Mouse (Mus musculus): Measurements from ENCODE around the gene Oit1.
A peak's percentile ranks its signal among the peaks of the same experiment; 100 is the strongest.

Oit1 gene

DNA sequence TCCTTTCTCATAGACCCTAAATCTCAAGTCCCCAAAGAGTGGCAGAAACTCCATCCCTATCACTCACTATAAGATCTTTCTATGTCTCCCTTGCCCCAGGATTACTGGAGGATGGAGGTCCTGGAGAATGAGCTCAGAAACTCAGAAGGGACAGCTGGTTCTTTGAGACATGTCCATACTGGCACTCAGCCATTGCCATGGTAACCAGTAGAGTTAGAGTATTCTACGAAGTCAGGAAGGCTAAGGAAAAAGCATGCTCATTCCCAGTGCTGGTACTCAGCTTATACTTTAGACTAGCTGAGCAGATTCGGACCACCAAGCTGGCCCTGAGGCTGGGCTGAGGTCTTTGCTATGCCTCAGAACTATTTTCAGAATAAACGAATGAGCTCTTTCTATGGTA, 44.0 kb downstream of the Oit1 start:
- no peak for DNase-seq

DNA sequence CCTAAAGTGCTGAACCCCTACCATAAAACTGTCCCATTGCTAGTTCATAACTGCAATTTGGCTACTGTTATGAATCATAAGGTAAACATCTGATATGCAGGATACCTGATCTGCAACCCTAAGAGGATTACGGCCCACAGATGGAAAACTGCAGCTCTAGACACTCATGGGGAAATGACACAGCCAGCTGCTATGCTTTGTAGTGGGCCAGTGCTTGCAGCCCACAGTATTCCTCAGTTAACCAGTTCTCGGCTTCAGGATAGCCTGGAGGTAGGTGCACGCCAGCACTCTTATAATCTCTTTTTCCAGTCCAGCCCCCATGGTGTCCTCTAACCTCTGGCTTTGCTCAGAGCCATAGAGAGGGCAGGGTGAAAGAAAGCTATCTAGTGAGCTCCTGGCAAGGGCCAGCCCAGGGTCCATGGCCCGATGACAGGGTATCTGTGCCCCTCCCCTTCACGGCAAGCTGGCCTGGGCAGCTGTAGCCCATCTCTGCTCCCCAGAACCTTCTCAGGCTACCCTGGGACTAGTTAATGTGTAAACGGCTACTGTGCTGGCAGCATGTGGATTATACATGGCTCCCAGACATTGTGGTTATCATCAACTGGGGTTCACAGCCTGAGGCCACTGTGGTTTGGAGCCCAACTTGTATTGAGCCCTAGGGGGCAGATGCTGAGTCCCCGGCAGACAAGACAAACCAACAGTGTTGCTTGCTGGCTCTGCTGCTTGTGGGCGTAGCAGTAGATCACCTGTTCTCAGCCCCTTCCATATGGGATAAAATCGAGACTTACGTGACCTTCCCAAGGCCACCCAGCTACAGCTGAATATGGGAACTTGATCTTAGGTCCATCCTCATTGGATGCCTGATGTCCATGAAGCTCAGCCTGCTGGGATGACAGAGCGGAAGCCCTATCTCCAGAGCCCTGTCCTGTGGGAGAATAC, 46.0 kb downstream of the Oit1 start:
- DNase-seq, result no peak

DNA sequence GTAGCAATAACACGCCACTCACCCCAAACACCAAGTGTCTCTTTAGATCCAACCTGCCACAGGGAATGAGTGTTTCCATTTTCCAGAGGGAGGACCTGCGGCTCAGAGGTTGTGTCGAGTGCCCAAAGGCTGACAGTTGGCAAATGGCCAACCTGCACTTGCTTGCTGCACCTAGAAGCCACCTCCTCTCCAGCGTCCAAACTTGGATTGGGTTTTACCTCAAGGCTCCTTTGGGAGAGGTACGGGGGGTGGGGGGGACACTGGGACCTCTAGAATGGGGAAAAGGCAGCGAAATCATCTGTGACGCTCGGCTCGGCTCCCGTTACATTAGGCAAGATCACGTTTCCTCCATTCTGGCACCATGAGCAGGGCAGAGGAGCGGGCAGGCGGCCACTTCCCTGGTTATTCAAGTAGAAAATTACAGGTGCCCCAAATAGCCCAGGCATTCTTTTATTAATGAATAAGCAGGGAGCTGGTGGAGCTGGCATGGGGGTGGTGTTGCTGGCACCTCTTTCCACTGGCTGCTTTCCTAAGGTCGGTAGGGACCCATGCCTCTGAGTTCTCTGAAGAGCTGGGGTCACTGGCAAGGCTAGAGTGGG, 47.1 kb downstream of the Oit1 start:
- peak; percentile 46 for DNase-seq

DNA sequence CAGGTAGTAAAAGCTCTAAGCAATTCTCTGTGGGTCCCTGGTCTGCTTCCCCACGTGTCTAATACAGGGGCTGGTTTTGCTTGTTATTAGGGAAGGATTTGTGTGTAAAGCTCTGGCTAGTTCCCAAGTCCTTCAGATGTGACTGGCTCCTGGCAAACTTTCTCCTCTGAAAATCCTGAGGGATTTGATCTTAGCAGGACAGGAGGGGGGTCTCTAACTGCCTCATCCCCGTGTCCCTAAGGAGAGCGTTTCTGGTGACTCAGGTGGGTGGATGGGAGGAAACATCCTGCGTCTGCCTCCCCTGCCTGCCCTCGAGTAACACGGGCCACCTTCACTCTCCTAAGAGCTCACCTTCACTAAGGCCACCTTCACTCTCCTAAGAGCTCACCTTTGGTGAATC, 48.2 kb downstream of the Oit1 start:
- DNase-seq, result no peak

DNA sequence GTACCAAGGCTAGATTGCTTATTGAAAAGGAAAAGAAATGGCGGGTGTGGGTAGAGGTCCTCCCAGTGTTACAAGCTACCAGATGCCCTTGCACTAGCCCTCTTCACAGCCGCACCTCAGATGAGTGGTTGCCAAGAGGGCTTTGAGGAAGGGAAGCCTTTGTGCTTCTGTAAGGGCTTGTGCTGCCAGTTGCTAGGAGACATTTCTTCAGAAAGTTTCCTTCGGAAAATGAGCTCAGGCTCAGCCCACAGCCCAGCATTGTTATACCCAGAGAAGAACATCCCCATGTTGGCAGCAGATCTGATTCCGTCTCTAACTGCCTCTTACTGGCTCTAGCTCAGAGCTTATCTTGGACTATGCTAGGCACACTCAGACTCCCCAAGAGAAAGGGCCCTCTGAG, 49.0 kb downstream of the Oit1 start:
- DNase-seq, result peak; percentile 53

DNA sequence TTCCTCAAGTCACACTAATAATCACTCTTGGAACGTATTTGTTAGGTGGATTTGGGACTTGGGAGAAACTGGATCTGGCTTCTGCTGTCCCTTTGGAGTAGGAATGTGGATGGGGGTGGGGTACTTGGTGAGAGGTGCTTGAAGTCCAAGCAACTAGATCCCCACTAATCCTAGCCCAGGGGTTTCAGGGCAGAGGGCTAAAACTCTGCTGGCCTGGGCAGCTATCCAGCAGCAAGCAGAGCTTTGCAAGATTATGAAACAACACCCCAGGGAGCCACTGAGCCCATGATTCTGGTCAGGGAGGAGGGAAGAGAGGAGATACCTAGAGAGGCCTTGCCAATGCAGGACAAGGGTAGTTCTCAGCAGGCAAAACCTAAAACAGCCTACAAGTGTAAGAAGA, 51.2 kb downstream of the Oit1 start:
- no peak for DNase-seq

DNA sequence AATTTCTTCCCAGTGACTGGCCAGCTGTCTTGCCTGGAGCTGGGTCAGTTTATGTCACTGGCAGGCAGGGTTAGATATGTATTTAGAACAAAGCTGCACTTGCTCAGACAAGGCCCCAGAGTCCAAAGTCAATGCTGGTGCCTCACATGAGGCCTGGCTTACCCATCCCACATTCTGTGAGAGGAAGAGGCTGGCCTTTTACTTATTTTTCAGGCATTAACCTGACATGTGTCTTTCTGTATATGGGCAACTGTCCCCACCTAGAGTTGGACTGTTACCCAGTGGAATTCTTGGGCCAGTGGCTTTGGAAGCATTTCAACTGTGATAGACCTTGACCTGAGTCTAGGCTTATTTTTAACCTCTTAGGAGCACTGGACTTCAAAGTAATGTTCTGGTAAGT, 51.6 kb downstream of the Oit1 start:
- DNase-seq, result no peak

DNA sequence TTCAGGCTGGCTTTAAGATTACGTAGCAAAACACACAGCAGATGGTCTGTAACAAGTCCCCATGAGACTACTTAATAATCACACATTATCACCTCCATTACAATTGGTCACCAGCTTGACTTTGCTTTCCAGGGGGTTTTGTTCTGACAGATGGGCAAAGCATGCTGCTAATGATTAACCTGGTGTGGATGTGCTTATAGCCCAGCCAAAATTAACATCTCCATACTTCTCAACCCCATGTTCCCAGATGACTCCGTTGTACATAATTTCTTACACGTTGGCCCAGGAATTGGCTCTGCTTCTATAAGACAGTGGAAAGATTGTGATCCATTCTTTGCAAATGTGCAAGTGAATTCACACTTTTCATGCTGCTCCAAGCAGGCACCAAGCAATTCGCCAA, 52.8 kb downstream of the Oit1 start:
- no peak for DNase-seq

DNA sequence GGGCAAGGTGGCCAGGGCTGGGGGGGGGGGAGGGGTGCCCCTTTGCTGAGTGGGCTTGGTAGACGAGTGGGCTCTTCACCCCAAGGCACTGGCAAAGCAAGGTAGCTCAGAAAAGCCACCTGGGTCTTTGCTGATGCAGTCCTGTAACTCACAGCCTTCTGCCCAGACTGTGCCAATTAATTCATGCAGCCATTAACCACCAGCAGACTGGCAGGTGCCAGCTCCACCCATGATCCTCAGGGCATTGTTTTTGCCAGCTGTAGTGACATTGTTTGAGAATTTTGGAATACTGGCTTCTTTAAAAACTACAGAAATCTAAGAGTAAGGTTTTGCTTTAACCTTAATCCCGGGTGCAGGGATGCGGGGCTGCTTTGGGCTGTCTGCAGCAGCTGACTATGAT, 58.0 kb downstream of the Oit1 start:
- DNase-seq, result no peak

DNA sequence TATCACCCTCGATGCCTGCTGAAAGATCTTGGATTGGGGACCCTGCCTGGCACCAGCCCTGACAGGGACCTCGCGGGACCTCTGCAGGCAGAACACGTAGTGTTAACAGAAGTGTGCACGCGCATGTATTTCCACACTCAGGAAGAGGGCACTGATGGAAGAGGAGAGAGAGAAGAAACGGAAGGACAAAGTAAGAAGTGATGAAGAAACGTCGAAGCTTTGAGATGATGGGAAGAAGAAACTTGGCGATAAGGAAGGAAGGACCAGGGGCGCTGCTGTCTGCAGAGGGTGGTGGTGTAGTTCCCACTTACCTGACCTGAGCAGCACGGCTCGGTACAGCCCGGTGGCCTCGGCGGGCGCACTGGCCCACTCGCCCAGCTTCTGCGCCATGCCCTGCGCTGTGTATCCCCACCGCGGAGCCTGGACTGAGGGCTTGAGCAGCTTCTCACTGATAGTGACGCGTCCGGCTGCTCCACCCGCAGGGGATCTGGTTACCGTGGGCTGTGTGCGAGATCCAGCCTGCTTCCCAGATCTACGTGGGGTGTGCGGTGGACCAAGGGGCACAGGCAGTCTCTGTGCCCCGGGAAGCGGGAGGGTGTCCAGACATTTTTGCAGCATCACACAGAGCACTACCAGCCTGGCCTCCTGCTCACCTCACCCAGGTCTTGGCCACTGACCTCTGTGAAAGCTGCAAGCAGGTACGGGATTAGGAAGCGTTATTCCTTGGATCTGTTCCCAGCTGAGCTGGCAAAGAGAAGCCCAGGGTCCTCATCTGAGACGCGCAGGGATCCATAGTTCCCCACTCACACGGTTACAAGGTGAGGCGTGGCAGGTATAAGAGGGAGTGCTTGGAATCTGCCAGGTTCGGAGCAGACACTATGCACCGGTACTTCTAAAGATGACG, 61.1 kb downstream of the Oit1 start, which contains the start of gene Fam107a:
Fam107a (minus strand) TSS at position 830 of the 904 bp plus-strand sequence.
- no peak for DNase-seq

DNA sequence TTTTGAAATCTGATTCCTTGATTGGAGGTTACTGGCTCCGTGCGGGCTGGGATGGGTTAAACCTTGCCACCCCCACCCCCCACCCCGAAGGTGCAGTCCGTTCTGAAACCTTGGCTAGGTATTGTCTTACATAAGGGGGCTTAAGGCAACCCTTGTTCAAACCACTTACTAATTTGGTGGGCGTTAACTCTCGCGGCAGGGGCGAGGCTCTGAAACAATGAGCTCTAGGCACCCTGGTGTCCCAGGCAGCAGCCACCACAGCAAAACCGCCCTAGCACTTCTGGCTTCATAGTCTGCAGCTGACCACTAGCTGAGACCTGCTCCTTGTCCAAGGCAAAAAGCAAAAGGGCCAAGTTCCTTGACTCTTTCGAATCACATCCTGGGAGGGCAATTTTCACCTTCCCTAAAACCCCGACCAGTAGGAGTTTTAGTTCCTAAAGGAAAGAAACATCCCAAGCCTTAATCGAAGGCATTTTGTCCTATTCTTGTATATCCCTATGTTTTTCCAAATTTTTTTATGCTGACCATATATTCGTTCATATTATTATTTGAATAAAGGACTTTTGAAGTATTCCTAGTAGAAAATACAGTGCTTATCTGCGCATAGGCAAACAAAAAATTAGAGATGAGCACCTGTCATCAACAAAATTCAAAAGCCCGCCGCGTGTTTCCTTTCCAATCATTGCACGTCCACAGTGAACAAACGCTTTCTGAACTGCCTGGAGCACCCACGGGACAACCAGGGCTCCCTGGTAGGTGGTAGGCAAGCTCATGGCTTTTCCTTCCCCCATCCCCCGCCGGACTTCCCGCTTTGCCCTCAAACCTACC, 62.0 kb downstream of the Oit1 start:
- DNase-seq, result no peak

DNA sequence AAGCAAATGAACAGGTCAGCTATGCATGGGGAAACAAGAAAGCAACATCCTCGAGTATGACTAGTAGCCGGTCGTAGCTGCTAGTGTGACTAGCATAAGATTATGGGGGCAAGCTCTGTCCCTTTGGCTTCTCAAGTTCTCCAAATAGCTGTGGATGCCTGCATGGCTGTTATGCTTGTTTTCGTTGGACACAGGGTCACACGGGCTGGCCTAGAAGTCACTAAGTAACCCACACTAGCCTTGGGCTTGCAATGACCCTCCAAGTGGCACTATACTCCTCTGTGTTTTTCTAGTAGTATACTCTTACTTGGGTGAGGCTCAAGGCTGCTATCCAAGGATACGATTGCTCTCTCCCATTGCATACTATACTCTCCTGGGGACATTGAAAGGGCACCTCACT, 63.4 kb downstream of the Oit1 start:
- DNase-seq, result no peak

DNA sequence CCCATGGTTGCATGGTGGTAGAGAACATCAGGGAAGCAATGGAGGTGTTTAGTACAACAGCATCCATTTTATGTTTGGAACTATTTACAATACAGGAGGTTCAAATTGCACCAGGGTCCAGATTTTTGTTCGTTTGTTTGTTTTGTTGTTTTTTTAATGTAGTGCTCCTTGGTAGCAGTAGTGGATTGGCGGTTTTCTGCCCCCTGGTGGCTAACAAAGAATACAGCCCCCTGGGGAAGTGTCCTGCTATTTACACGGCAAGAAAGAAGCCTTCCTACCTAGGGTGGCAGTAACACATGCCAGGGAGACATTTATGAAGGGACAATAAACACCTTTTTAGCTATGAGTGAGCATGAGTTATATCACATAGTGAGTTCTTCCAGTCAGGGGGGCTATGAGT, 64.0 kb downstream of the Oit1 start:
- peak; percentile 51 for DNase-seq

DNA sequence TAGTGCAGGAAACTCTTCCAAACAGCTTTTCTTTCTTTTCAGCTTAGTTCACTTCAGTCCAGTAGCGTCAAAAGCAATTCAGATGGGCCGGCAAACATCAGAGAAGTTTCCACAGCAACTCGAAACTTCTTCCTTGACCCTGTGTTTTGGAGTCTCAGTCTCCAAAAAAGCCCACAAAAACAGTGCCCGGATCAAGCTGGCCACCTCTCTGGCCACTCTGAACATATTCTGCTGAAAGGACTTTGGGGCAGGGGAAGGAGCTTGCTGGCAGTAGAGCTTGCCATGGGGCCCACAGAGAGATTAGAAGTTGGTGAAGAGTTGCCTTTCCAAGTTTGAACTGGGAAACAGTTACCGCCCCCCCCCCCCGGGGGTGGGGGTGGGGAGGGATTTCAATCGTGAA, 64.7 kb downstream of the Oit1 start:
- no peak for DNase-seq

DNA sequence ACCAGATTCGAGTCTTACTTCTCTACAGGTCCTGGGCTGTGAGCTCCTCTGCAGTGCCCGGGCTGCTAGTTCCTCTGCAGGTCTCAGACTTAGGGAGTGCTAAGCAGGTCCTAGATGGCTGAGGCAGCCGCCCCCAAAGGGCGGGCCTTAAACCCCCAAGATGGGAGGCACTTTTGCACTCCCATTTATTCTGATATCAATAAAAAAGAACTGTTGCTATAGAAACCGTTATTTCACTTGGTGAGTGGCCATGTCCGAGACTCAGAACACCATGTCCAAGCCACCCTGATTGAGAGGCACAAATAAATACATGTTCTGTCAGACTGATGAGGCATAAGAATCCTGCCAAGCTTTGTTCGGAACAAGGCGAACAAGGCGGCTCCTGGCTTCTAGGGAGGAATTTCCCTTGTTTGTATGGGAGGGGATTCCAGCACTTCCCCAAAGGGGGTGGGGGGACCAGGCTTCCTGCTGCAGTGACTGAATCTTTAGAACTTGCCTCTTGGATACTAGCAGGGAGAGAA, 68.9 kb downstream of the Oit1 start:
- DNase-seq, result peak; percentile 85

DNA sequence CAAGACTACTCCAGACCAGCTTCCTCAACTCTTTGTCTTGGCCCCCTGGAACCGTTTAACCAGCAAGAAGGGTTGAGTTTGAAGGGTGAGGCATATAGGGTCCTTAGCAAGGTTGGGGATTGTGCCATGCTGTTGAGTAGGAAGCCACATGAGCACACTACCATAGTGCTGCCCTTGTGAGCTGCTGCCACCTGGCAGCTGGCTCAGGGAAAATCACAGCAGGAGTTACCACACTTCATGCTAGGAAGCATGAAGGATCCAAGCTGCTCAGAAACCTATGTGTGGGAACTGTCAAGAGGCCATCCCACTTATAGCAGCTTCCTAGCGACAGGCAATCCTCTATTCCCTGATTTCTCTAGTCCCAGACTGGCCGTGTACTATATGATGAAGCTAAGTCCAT, 69.9 kb downstream of the Oit1 start:
- no peak for DNase-seq

DNA sequence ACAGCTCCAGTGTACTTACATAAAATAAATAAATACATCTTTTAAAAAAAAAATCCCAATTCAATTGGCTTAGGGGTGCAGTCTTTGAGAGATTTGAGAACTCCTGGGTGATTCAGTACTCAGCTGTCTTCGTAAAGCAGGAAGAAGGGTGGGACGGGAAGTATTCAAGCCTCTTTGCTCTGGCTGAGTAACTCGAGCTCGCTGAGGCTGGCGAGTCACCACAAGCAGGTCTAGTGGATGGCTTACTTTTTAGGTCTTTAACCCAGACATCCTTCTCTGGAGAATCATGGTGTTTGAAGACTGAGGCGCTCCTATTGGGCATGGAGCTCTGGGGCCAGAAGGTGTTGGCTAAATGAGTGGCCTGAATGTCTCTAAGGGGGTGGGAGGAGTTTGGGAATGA, 71.7 kb downstream of the Oit1 start:
- DNase-seq, result no peak

DNA sequence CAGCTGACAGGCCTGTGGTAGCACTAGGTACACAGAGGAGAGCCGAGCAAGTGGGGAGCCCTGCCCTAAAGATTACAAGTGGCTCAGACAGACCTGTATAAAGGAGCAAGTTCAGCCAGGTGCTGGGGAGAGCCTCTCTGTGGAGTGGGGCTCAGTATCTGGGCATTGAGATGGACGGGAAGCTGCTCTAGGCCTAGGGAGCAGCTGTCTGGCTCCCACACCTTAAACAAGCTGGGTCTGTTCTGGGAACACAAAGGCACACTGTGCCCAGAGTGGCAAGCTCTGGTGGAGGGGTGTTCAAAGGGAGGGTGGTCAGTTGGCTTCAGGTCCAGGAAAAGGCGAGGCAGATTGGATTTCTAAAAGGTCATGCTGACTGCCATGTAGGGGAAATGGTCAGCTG, 73.5 kb downstream of the Oit1 start:
- peak; percentile 48 for DNase-seq

DNA sequence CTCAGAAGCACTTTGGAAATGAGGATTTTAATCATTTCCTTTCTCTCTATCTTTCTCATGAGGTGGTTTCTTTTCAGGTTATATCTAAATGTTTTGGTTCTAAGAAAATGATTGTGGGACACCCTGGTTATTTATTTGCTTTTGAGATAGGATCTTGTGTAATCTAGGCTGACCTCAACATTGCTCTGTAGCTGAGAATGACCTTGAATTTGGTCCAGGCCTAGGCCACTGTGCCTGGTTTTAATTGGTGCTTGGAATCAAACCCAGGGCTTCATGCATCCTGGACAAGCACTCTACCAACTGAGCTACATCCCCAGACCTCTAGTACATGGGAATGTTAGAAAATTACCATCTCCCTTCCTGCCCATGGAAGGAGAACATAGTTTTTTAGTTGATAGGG, 74.5 kb downstream of the Oit1 start:
- no peak for DNase-seq

DNA sequence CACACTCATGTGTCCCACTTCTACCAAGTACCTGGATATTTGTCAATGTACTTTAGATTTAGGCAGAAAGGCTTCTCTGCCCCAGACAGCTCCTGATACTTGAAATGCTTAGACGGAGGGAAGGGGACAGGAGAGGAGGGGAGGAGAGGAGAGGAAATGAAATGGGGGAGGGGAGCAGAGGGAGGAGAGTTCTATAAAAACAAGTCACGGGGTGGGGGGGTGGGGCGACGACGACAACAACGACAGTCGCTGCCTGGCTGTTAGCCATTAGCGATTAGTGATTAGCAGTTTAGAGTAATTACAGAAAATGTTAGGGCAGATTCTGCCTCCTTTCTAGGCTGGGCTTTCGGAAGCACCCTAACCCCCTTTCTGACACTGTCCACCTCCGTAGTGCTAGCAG, 75.9 kb downstream of the Oit1 start:
- DNase-seq, result no peak

DNA sequence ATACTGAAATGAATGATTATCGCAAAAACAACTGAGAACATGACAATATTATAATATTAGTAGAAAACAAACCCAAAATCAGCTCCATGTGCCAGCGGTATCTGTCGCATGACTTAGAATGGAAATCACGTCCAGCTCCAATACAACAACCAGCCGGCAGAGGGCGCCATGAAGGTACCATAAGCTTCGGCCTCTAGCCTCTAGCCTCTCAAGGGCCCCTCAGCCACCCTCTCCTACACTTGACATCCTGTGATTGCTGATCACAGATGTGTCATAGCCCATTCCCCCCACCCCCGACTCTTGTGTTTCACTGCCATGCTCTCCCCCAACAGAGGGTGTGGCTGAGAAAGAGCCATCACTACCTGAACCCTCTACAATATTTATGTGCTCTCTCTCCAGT, 78.3 kb downstream of the Oit1 start:
- DNase-seq, result peak; percentile 88

Measured in lung, postnatal 36 days (tissue).